Mouse (Mus musculus): ENCODE data around the gene Ifi27. TPM values are rescaled to one million over a fixed set of nuclear protein-coding genes. Genes with fewer than 3 reads are reported as not detected.

Ifi27 gene
- total and polyA plus RNA-seq, 3 experiments, result 103 to 105 TPM; not detected in 1

GRCm38 (mm10) chr12:103477461-103478015 lies 43.5 kb downstream of the Ifi27 start:
- no peak for DNase-seq (ENCODE audit: low read depth, low spot score)
- H3K36me3 ChIP-seq (ENCODE audit: control insufficient read depth in 1 of 2, insufficient read depth in 2 of 2, low read length in 2 of 2), result no peaks in the 10 kb centered on the region
- no peak overlapping the region for H3K27ac ChIP-seq (ENCODE audit: control insufficient read depth, low read depth, low read length)

GRCm38 (mm10) chr12:103481671-103482070 lies 47.7 kb downstream of the Ifi27 start:
- H3K4me1 ChIP-seq (ENCODE audit: control insufficient read depth in 1 of 2, insufficient read depth in 2 of 2, low read length in 2 of 2), result no peaks in the 10 kb centered on the region; a peak in 1 of 4 replicates
- H3K9ac ChIP-seq (ENCODE audit: control insufficient read depth, low read depth, low read length, poor library complexity, severe bottlenecking), result no peak overlapping the region
- DNase-seq (ENCODE audit: low read depth, low spot score), result no peak
- no peaks in the 10 kb centered on the region for H3K9me3 ChIP-seq (replicated peaks; ENCODE audit: insufficient read depth, low read length)
- peaks cover 3 to 5% of the 10 kb centered on the region in 2 experiments; a peak in 2 of 4 replicates for H3K27me3 ChIP-seq (ENCODE audit: control insufficient read depth in 1 of 2, insufficient read depth in 2 of 2, low read length in 2 of 2)
- H3K79me2 ChIP-seq (ENCODE audit: control insufficient read depth, insufficient read depth, low read length, poor library complexity), result no peaks in the 10 kb centered on the region
- no peak overlapping the region for H3K4me3 ChIP-seq (ENCODE audit: control insufficient read depth in 1 of 2, insufficient read depth in 1 of 2, low read depth in 2 of 2, low read length in 2 of 2)
- TF ChIP-seq NRF1 (IDR thresholded peaks at IDR 0.05; ENCODE audit: insufficient read depth, low read depth, low read length, poor library complexity, severe bottlenecking) (no peak), POLR2AphosphoS5 (IDR thresholded peaks at IDR 0.05; ENCODE audit: borderline replicate concordance, low read depth, low read length) (no peak)
- no peaks in the 10 kb centered on the region for H3K36me3 ChIP-seq (ENCODE audit: control insufficient read depth in 1 of 2, insufficient read depth in 2 of 2, low read length in 2 of 2)
- no peak overlapping the region for H3K27ac ChIP-seq (ENCODE audit: control insufficient read depth, low read depth, low read length)

More at GRCm38 (mm10) chr12:103477461-103478015, 43.5 kb downstream of the Ifi27 start:
- no peak for TF ChIP-seq ZKSCAN1 (IDR thresholded peaks at IDR 0.05; ENCODE audit: low read depth, low read length)
- no peak for TF ChIP-seq CHD1 (IDR thresholded peaks at IDR 0.05; ENCODE audit: low read depth, low read length)
- no peak for TF ChIP-seq MAX (IDR thresholded peaks at IDR 0.05; ENCODE audit: low read length)
- no peak for TF ChIP-seq CHD2 (IDR thresholded peaks at IDR 0.05; ENCODE audit: low read length)
- no peak for TF ChIP-seq MYB (IDR thresholded peaks at IDR 0.05; ENCODE audit: low read depth, low read length)
- TF ChIP-seq ELF1 (IDR thresholded peaks at IDR 0.05; ENCODE audit: low read depth, low read length), result no peak
- no peak for TF ChIP-seq MAFK (IDR thresholded peaks at IDR 0.05; ENCODE audit: borderline replicate concordance, low read depth, low read length)
- TF ChIP-seq USF1 (IDR thresholded peaks at IDR 0.05; ENCODE audit: low read depth, low read length), result no peak
- TF ChIP-seq POLR2A (IDR thresholded peaks at IDR 0.05; ENCODE audit: control insufficient read depth in 1 of 2, insufficient read depth in 1 of 2, low read depth in 1 of 2, low read length in 2 of 2, poor library complexity in 1 of 2), result no peak
- TF ChIP-seq UBTF (IDR thresholded peaks at IDR 0.05; ENCODE audit: borderline replicate concordance, insufficient read depth, low read depth, low read length), result no peak
- TF ChIP-seq SMC3 (IDR thresholded peaks at IDR 0.05; ENCODE audit: low read depth, low read length), result no peak
- no peak for TF ChIP-seq ZC3H11A (IDR thresholded peaks at IDR 0.05; ENCODE audit: low read depth, low read length)
- no peak for TF ChIP-seq EP300 (IDR thresholded peaks at IDR 0.05; ENCODE audit: low read depth in 1 of 2, low read length in 2 of 2)
- TF ChIP-seq POLR2AphosphoS5 (IDR thresholded peaks at IDR 0.05; ENCODE audit: borderline replicate concordance, low read depth, low read length), result no peak
- TF ChIP-seq BHLHE40 (IDR thresholded peaks at IDR 0.05; ENCODE audit: borderline replicate concordance, low read depth, low read length), result no peak
- Histone ChIP-seq H3K9me3 (replicated peaks; ENCODE audit: insufficient read depth, low read length) (no peaks in the 10 kb centered on the region), H3K4me3 (ENCODE audit: control insufficient read depth in 1 of 2, insufficient read depth in 1 of 2, low read depth in 2 of 2, low read length in 2 of 2) (no peak overlapping the region), H3K4me1 (ENCODE audit: control insufficient read depth in 1 of 2, insufficient read depth in 2 of 2, low read length in 2 of 2) (no peaks in the 10 kb centered on the region), H3K27me3 (ENCODE audit: control insufficient read depth in 1 of 2, insufficient read depth in 2 of 2, low read length in 2 of 2) (peaks cover 5 to 6% of the 10 kb centered on the region in 2 experiments; a peak in 2 of 4 replicates), H3K9ac (ENCODE audit: control insufficient read depth, low read depth, low read length, poor library complexity, severe bottlenecking) (no peak overlapping the region), H3K79me2 (ENCODE audit: control insufficient read depth, insufficient read depth, low read length, poor library complexity) (no peaks in the 10 kb centered on the region)

Data from MEL (cell line).